9 mouse cellular contexts compared by ENCODE assay signal in genomic region chr14:30405456-30406225, GRCm38 (mm10).
DNase-seq lines count a peak whose midpoint lies in the region; ATAC-seq and TF ChIP-seq lines count a peak whose summit lies in the region.
"Had no signal": no experiment of that assay in that cellular context is flagged by ENCODE, and none has a peak within 500 bp of the region (broad histone marks: within the 10 kb centered on the region; RNA-seq: fewer than 3 reads in every experiment).

No protein-coding gene starts in this region.

- peak overlapping the region; percentile 37 for H3K4me2 ChIP-seq in liver, embryonic 12.5 days
- H3K4me2 ChIP-seq in stomach, postnatal 0 days (replicated peaks; ENCODE audit: low read depth): peak overlapping the region; percentile 37
- H3K4me2 ChIP-seq: neural tube, embryonic 13.5 days had no signal

- intact Hi-C loops in gastrocnemius, postnatal 36 days (cut with DNase I): no loop called here

- H3K79me2 ChIP-seq in liver, adult 2 months (ENCODE audit: control insufficient read depth, insufficient read depth, low read length): no peaks in the 10 kb centered on the region

- no peaks in the 10 kb centered on the region for H3K9me3 ChIP-seq in liver, embryonic 12.5 days (replicated peaks)
- no peaks in the 10 kb centered on the region for H3K9me3 ChIP-seq in stomach, postnatal 0 days (ENCODE audit: control insufficient read depth, low read length)
- H3K9me3 ChIP-seq: neural tube, embryonic 13.5 days had no signal

- DNase-seq in liver, adult 2 months (ENCODE audit: extremely low read depth, low read depth, low spot score): peak; percentile 31
- no peak for DNase-seq in liver
- DNase-seq in heart, postnatal 4 days: peak; percentile 33
- no peak for DNase-seq in stomach, postnatal 0 days (ENCODE audit: low spot score)
- DNase-seq in thymus, postnatal 25 days: no peak
- DNase-seq in gastrocnemius, postnatal 36 days: no peak
- no peak for DNase-seq in ovary, postnatal 36 days (ENCODE audit: low spot score)

- TF ChIP-seq CTCF in liver, adult 2 months (IDR thresholded peaks at IDR 0.05; ENCODE audit: low read depth, low read length): no peak
- no peak for TF ChIP-seq CTCF in stomach, postnatal 0 days (IDR thresholded peaks at IDR 0.05; ENCODE audit: low read depth)

- no peaks in the 10 kb centered on the region for H3K4me1 ChIP-seq in liver, adult 2 months (ENCODE audit: control insufficient read depth, insufficient read depth, low read length)
- H3K4me1 ChIP-seq in liver, embryonic 12.5 days: peaks cover 6% of the 10 kb centered on the region
- no peaks in the 10 kb centered on the region for H3K4me1 ChIP-seq in stomach, postnatal 0 days (replicated peaks; ENCODE audit: control insufficient read depth, insufficient read depth)
- H3K4me1 ChIP-seq: neural tube, embryonic 13.5 days had no signal

- H3K9ac ChIP-seq in liver, adult 2 months (ENCODE audit: low read depth, low read length): no peak overlapping the region
- no peak overlapping the region for H3K9ac ChIP-seq in liver, embryonic 12.5 days
- H3K9ac ChIP-seq in stomach, postnatal 0 days (ENCODE audit: low read length): peak overlapping the region; percentile 27; the same call in 1 of the 2 replicates
- H3K9ac ChIP-seq: neural tube, embryonic 13.5 days had no signal

- H3K4me3 ChIP-seq in liver, adult 2 months (ENCODE audit: insufficient read depth, low read depth, low read length): no peak overlapping the region
- no peak overlapping the region for H3K4me3 ChIP-seq in liver, embryonic 12.5 days
- H3K4me3 ChIP-seq in stomach, postnatal 0 days (ENCODE audit: low read depth, low read length): peak overlapping the region; percentile 10; the same call in 1 of the 2 replicates
- H3K4me3 ChIP-seq: neural tube, embryonic 13.5 days had no signal

- 51% methylated on average over 8 of the region's 8 CpGs for WGBS in liver, adult 2 months
- WGBS in liver, embryonic 12.5 days (ENCODE audit: insufficient replicate concordance): 28% methylated on average over 8 of the region's 8 CpGs
- 39% methylated on average over 8 of the region's 8 CpGs for WGBS in stomach, postnatal 0 days

- no peak for TF ChIP-seq EP300 in stomach, postnatal 0 days (optimal IDR thresholded peaks at IDR 0.05)

- no peaks in the 10 kb centered on the region for H3K27me3 ChIP-seq in liver, adult 2 months (ENCODE audit: control insufficient read depth, insufficient read depth, low read length)
- no peaks in the 10 kb centered on the region for H3K27me3 ChIP-seq in liver, embryonic 12.5 days (replicated peaks)
- H3K27me3 ChIP-seq in stomach, postnatal 0 days (ENCODE audit: control insufficient read depth, insufficient read depth, low read length): no peaks in the 10 kb centered on the region

- H3K27ac ChIP-seq in liver, adult 2 months (replicated peaks; ENCODE audit: insufficient read depth, low read depth, low read length): no peak overlapping the region
- no peak overlapping the region for H3K27ac ChIP-seq in liver, embryonic 12.5 days
- peak overlapping the region; percentile 46 for H3K27ac ChIP-seq in stomach, postnatal 0 days (replicated peaks)
- H3K27ac ChIP-seq: neural tube, embryonic 13.5 days had no signal

- H3K36me3 ChIP-seq in liver, adult 2 months (ENCODE audit: control insufficient read depth, insufficient read depth, low read length): no peaks in the 10 kb centered on the region
- no peaks in the 10 kb centered on the region for H3K36me3 ChIP-seq in liver, embryonic 12.5 days
- no peaks in the 10 kb centered on the region for H3K36me3 ChIP-seq in stomach, postnatal 0 days (ENCODE audit: control insufficient read depth, insufficient read depth, low read length)
- H3K36me3 ChIP-seq: neural tube, embryonic 13.5 days had no signal

- TF ChIP-seq POLR2A in liver, adult 2 months (IDR thresholded peaks at IDR 0.05; ENCODE audit: extremely low read depth, insufficient read depth, low read length): no peak

- ATAC-seq in liver, embryonic 12.5 days: no peak
- no peak for ATAC-seq in stomach, postnatal 0 days (ENCODE audit: low FRiP score, low TSS enrichment)

Comparison
In these comparisons a context has a peak if more than half of its experiments do, and no peak if none do; other contexts are left out.
1. DNase-seq: peak in liver, adult 2 months (single experiment) and heart, postnatal 4 days (single experiment); none in liver (single experiment), stomach, postnatal 0 days (single experiment), thymus, postnatal 25 days (single experiment), gastrocnemius, postnatal 36 days (0 of 2) and ovary, postnatal 36 days (single experiment).